ENCODE assay signal across 8 mouse cellular contexts in genomic region chr14:104610378-104610777, GRCm38 (mm10).
A peak's percentile ranks its signal among the peaks of the same experiment; 100 is the strongest.
DNase-seq lines count a peak whose midpoint lies in the region; ATAC-seq and TF ChIP-seq lines count a peak whose summit lies in the region.

No protein-coding gene starts in this region.

- H3K36me3 ChIP-seq in forebrain, embryonic 14.5 days (ENCODE audit: control insufficient read depth, insufficient read depth, low read length) = no peaks in the 10 kb centered on the region
- H3K36me3 ChIP-seq in forebrain, embryonic 11.5 days (ENCODE audit: control insufficient read depth, insufficient read depth, low read length) = no peaks in the 10 kb centered on the region
- no peaks in the 10 kb centered on the region for H3K36me3 ChIP-seq in liver, postnatal 0 days (replicated peaks; ENCODE audit: insufficient read depth, low read length)
- H3K36me3 ChIP-seq in forebrain, postnatal 0 days (ENCODE audit: insufficient read depth) = no peaks in the 10 kb centered on the region
- H3K36me3 ChIP-seq in hindbrain, embryonic 14.5 days (replicated peaks; ENCODE audit: control insufficient read depth, insufficient read depth) = no peaks in the 10 kb centered on the region

- H3K27ac ChIP-seq in forebrain, embryonic 14.5 days (ENCODE audit: low read depth, low read length) = no peak overlapping the region
- H3K27ac ChIP-seq in forebrain, embryonic 11.5 days (ENCODE audit: low read depth, low read length) = no peak overlapping the region
- H3K27ac ChIP-seq in liver, postnatal 0 days (ENCODE audit: low read depth) = no peak overlapping the region
- H3K27ac ChIP-seq in forebrain, postnatal 0 days (ENCODE audit: low read depth, low read length) = no peak overlapping the region
- no peak overlapping the region for H3K27ac ChIP-seq in hindbrain, embryonic 14.5 days

- ATAC-seq in forebrain, embryonic 14.5 days = no peak
- ATAC-seq in forebrain, embryonic 11.5 days (replicated peaks; ENCODE audit: low FRiP score) = no peak
- no peak for ATAC-seq in liver, postnatal 0 days
- no peak for ATAC-seq in forebrain, postnatal 0 days
- ATAC-seq in hindbrain, embryonic 14.5 days (ENCODE audit: low FRiP score) = no peak

- H3K4me1 ChIP-seq in forebrain, embryonic 14.5 days (ENCODE audit: control insufficient read depth, insufficient read depth, low read length) = no peaks in the 10 kb centered on the region
- H3K4me1 ChIP-seq in forebrain, embryonic 11.5 days (replicated peaks; ENCODE audit: control insufficient read depth, insufficient read depth, low read length) = no peaks in the 10 kb centered on the region
- no peaks in the 10 kb centered on the region for H3K4me1 ChIP-seq in liver, postnatal 0 days (ENCODE audit: insufficient read depth)
- no peaks in the 10 kb centered on the region for H3K4me1 ChIP-seq in forebrain, postnatal 0 days (ENCODE audit: insufficient read depth)
- no peaks in the 10 kb centered on the region for H3K4me1 ChIP-seq in hindbrain, embryonic 14.5 days (replicated peaks; ENCODE audit: control insufficient read depth, insufficient read depth, low read length)

- no peak overlapping the region for H3K4me3 ChIP-seq in forebrain, embryonic 14.5 days (ENCODE audit: low read depth, low read length)
- no peak overlapping the region for H3K4me3 ChIP-seq in forebrain, embryonic 11.5 days (ENCODE audit: low read depth, low read length)
- no peak overlapping the region for H3K4me3 ChIP-seq in liver, postnatal 0 days (ENCODE audit: low read depth, low read length)
- no peak overlapping the region for H3K4me3 ChIP-seq in forebrain, postnatal 0 days (ENCODE audit: low read depth, low read length)
- no peak overlapping the region for H3K4me3 ChIP-seq in hindbrain, embryonic 14.5 days (replicated peaks; ENCODE audit: low read length)

- WGBS in forebrain, embryonic 14.5 days = 75% methylated on average over 4 of the region's 4 CpGs
- WGBS in forebrain, embryonic 11.5 days = 82% methylated on average over 4 of the region's 4 CpGs
- 67% methylated on average over 4 of the region's 4 CpGs for WGBS in liver, postnatal 0 days (ENCODE audit: insufficient replicate concordance)
- WGBS in forebrain, postnatal 0 days = 64% methylated on average over 4 of the region's 4 CpGs
- WGBS in hindbrain, embryonic 14.5 days = 76% methylated on average over 4 of the region's 4 CpGs

- no peak for TF ChIP-seq EP300 in liver, postnatal 0 days (IDR thresholded peaks at IDR 0.05; ENCODE audit: low read depth)

- H3K27me3 ChIP-seq in forebrain, embryonic 14.5 days (replicated peaks; ENCODE audit: control insufficient read depth, insufficient read depth, low read length) = no peaks in the 10 kb centered on the region
- H3K27me3 ChIP-seq in forebrain, embryonic 11.5 days (ENCODE audit: control insufficient read depth, insufficient read depth, low read length) = no peaks in the 10 kb centered on the region
- no peaks in the 10 kb centered on the region for H3K27me3 ChIP-seq in liver, postnatal 0 days (ENCODE audit: insufficient read depth, low read length)
- no peaks in the 10 kb centered on the region for H3K27me3 ChIP-seq in forebrain, postnatal 0 days (ENCODE audit: insufficient read depth, low read length)
- H3K27me3 ChIP-seq in hindbrain, embryonic 14.5 days (ENCODE audit: control insufficient read depth, insufficient read depth, low read length) = no peaks in the 10 kb centered on the region

- H3K9me3 ChIP-seq in forebrain, embryonic 14.5 days (replicated peaks; ENCODE audit: control insufficient read depth, low read length) = no peaks in the 10 kb centered on the region
- H3K9me3 ChIP-seq in forebrain, embryonic 11.5 days (ENCODE audit: control insufficient read depth, low read length) = no peaks in the 10 kb centered on the region
- no peaks in the 10 kb centered on the region for H3K9me3 ChIP-seq in liver, postnatal 0 days (ENCODE audit: low read length)
- no peaks in the 10 kb centered on the region for H3K9me3 ChIP-seq in forebrain, postnatal 0 days (ENCODE audit: low read length)
- H3K9me3 ChIP-seq in hindbrain, embryonic 14.5 days (ENCODE audit: control insufficient read depth, low read length) = no peaks in the 10 kb centered on the region

- H3K9ac ChIP-seq in forebrain, embryonic 14.5 days (ENCODE audit: low read length) = no peak overlapping the region
- no peak overlapping the region for H3K9ac ChIP-seq in forebrain, embryonic 11.5 days (ENCODE audit: low read length)
- H3K9ac ChIP-seq in liver, postnatal 0 days (replicated peaks) = no peak overlapping the region
- no peak overlapping the region for H3K9ac ChIP-seq in forebrain, postnatal 0 days
- H3K9ac ChIP-seq in hindbrain, embryonic 14.5 days = no peak overlapping the region

- TF ChIP-seq CTCF in liver, postnatal 0 days (IDR thresholded peaks at IDR 0.05; ENCODE audit: low read depth) = 0 out of 2 replicates have a peak, but pooled peaks have one; percentile 20
- TF ChIP-seq CTCF in forebrain, postnatal 0 days (IDR thresholded peaks at IDR 0.05; ENCODE audit: low read depth) = no peak; the same call in 1 of the 2 replicates

- DNase-seq in forebrain, embryonic 14.5 days (ENCODE audit: low spot score) = peak; percentile 14
- DNase-seq in forebrain, embryonic 11.5 days (ENCODE audit: low spot score) = no peak
- no peak for DNase-seq in liver, postnatal 0 days
- no peak for DNase-seq in liver
- peak; percentile 21 for DNase-seq in ZHBTc4 (ENCODE audit: low read depth, low spot score)
- DNase-seq in heart, postnatal 4 days = peak; percentile 51
- DNase-seq in forebrain, postnatal 0 days = no peak
- DNase-seq in hindbrain, embryonic 14.5 days (ENCODE audit: low spot score) = no peak

- no peak overlapping the region for H3K4me2 ChIP-seq in forebrain, embryonic 14.5 days (ENCODE audit: low read length)
- no peak overlapping the region for H3K4me2 ChIP-seq in forebrain, embryonic 11.5 days (ENCODE audit: low read depth, low read length, severe bottlenecking)
- no peak overlapping the region for H3K4me2 ChIP-seq in liver, postnatal 0 days (ENCODE audit: low read depth, low read length)
- no peak overlapping the region for H3K4me2 ChIP-seq in forebrain, postnatal 0 days (ENCODE audit: low read depth)
- H3K4me2 ChIP-seq in hindbrain, embryonic 14.5 days (replicated peaks) = no peak overlapping the region

Comparison
In these comparisons a context has a peak if more than half of its experiments do, and no peak if none do; other contexts are left out.
1. DNase-seq: peak in forebrain, embryonic 14.5 days (single experiment), ZHBTc4 (single experiment) and heart, postnatal 4 days (single experiment); none in forebrain, embryonic 11.5 days (single experiment), liver, postnatal 0 days (single experiment), liver (single experiment), forebrain, postnatal 0 days (single experiment) and hindbrain, embryonic 14.5 days (single experiment).